Mouse (Mus musculus) megakaryocyte, embryonic 14.5 days (primary cell): ENCODE results near the gene Ublcp1. TPM values are rescaled to one million over a fixed set of nuclear protein-coding genes. Genes with fewer than 3 reads are reported as not detected.

ENCODE experiments used
- H3K27me3 ChIP-seq: replicated peaks from 2 replicates; pipeline ENCODE3; 2012; ENCODE audit warnings: inconsistent platforms
- H3K36me3 ChIP-seq: replicated peaks from 2 replicates; pipeline ENCODE3; 2012; ENCODE audit warnings: low read length, inconsistent platforms, mixed read lengths
- H3K4me1 ChIP-seq: 2 replicates; pipeline ENCODE4 v1.6.1; 2012; ENCODE audit warnings: inconsistent platforms
- H3K4me3 ChIP-seq: replicated peaks from 2 replicates; pipeline ENCODE3; 2012; ENCODE audit warnings: moderate library complexity, mild to moderate bottlenecking, inconsistent platforms
- H3K9me3 ChIP-seq: 2 replicates; pipeline ENCODE4 v1.6.1; 2012; ENCODE audit warnings: inconsistent platforms
- FLI1 ChIP-seq: IDR thresholded peaks from 2 replicates; pipeline ENCODE4 v1.6.1; 2012; ENCODE audit warnings: low read length, inconsistent platforms, mixed read lengths
- GATA1 ChIP-seq: IDR thresholded peaks from 3 replicates; pipeline ENCODE4 v1.6.1; 2012; ENCODE audit warnings: mixed read lengths, low read length, inconsistent platforms, borderline replicate concordance
- polyA plus RNA-seq: library from polyadenylated mRNA; stranded (reverse); fragments of >175 nt; gene quantifications from 2 replicates; pipeline ENCODE4 v1.2.3, GENCODE M21; 2012; ENCODE audit warnings: low replicate concordance; ENCODE audit not compliant: insufficient read depth

The Ublcp1 gene
- 0.36 TPM in 1 of 2 replicates, not detected in the other for polyA plus RNA-seq

DNA sequence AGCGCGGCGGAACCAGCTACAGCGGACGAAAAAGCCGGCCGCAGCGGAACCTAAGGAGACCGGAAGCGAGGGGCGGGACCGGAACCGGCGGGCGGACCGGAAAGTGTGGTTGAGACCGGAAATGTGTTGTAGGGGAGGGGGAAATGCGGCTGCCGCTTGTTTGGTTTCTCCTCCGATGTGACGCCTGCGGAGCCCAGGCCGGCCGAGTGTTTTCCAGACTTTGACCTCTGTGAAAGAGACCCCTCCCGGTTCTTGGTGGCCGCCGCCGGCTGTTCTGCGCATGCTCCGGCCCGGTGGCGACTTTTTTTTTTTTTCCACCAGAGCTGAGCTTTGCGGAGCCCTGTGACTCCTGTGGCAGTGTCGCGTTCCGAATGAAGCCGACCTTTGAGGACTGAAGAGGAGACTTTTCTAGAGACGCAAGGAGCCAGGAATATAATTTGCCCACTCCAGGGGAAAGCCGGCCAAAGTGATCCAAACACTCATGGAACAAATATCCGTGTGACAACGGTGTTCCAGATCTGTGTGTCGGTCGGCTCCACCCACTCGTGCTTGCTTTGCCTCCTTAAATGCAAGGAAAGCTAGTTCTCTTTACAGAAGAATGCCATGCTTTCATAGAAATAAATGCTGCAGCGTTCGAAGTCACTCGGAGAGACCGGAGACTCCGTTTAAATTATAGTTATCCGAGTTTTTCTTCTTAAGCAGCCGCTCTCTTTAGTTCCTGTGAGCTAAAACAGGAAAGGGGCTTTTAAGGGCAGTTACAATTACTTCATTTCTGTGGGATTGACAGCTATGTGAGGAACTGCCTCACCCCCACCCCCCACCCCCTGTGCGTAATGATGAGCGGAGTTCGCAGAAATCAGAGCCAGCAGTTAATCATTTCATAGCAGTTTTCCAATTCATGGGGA lies at the start of gene Ublcp1:
Ublcp1 (minus strand) TSS at position 67 of the 905 bp plus-strand sequence.
- Histone ChIP-seq H3K9me3 (no peaks in the 10 kb centered on the region), H3K4me1 (peaks cover 20% of the 10 kb centered on the region), H3K4me3 (peak within 1 kb of the TSS; percentile 95), H3K27me3 (peaks cover 9% of the 10 kb centered on the region), H3K36me3 (no peaks in the 10 kb centered on the region)
- TF ChIP-seq GATA1 (no peak), FLI1 (peak; percentile 96)

- peaks cover 37% of the 10 kb centered on the region for H3K4me1 ChIP-seq
- H3K27me3 ChIP-seq, result peaks cover 2% of the 10 kb centered on the region
- H3K4me3 ChIP-seq, result peak overlapping the region; percentile 99
- peaks cover 12% of the 10 kb centered on the region for H3K36me3 ChIP-seq
- TF ChIP-seq FLI1 (no peak), GATA1 (no peak)
- no peaks in the 10 kb centered on the region for H3K9me3 ChIP-seq
Measured at GRCm38 (mm10) chr11:44519096-44519949, 49.0 kb upstream of the Ublcp1 start.

DNA sequence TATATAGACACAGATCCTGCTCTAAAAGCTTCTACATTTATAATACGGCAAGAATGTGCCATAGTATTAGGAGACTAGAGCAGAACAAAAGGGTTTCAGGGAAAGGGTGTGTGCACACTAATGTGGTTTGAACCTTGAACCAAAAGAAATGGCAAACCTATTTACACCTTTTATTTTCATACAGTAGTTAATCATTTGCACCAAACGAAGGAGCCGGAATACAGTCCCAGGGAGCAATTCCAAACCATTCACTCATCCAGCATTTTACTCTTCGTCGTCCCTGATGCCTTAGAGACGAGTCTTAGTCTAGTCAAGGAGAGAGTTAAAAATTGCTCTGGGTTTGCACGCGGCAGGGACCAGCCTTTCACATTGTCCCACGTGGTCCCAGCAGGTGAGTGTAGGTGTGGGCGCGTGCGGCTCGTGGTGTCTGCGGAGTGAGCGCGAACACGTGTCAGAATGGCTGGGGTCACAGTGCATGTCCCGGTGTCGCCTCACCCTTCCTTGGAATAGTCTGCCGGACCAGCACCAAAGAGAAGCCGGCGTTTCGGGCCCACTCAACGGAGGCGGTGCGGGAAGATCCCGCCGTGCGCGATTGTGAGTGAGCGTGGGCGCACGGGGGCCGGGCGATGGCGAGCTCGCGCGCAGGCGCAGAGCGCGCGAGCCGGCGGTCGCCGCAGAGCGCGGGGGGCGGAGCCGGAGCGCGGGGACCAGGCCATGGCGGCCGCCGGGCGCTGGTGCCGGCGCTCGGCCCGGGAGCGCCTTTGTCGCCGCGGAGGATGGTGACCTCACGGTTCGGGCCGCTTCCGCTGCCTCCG lies 48.2 kb upstream of the Ublcp1 start, which contains the start of gene Rnf145:
Rnf145 (plus strand) TSS at position 684 of the 815 bp plus-strand sequence.
- Histone ChIP-seq H3K36me3 (peaks cover 6% of the 10 kb centered on the region), H3K4me1 (peaks cover 29% of the 10 kb centered on the region), H3K4me3 (peak within 1 kb of the TSS; percentile 99), H3K27me3 (peaks cover 2% of the 10 kb centered on the region), H3K9me3 (no peaks in the 10 kb centered on the region)
- TF ChIP-seq FLI1 (no peak), GATA1 (no peak)

- Histone ChIP-seq H3K4me3 (peak overlapping the region; percentile 99), H3K36me3 (peaks cover 2% of the 10 kb centered on the region), H3K27me3 (peaks cover 2% of the 10 kb centered on the region), H3K4me1 (peaks cover 23% of the 10 kb centered on the region), H3K9me3 (no peaks in the 10 kb centered on the region)
- TF ChIP-seq GATA1, result no peak
- TF ChIP-seq FLI1, result no peak
Measured at GRCm38 (mm10) chr11:44517561-44518280, 47.4 kb upstream of the Ublcp1 start.

DNA sequence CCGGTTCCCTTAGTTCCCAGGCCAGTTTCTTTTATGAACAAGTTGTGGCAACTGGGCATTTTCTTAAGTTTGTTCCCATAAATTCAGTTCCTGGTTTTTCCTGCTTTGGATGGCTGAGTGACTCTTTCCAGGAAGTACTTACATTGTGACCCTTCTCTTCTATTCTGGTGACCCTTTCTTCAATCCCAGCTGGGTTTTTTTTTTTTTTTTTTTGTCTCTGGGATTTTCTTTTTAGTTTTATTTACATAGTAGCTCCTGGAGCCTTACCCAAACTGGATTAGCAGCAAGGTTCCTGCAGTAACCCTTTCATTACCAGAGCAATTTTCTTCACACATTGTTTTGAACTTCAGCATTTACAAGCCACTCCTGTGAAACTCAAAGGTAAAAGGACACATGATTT lies 46.1 kb upstream of the Ublcp1 start:
- peaks cover 2% of the 10 kb centered on the region for H3K27me3 ChIP-seq

DNA sequence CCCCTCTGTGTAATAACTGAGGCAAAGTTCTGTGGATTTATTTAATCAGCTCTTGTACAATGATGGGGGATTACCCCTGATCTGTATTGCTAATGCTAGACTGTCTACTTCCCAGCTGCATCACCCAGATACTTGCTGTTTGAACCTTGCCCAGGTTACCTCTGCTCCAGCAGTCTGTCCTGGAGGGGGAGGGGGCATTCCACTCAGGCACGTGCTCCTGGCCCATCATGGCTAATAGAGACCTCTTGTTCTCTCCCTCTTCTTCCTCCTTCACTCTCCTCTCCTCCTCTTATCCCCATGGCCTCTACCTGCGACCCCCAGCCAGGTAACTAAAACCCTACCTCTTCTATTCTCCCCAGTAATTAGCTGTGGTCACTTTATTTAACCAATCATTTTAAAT lies 44.4 kb upstream of the Ublcp1 start:
- TF ChIP-seq GATA1, result no peak
- TF ChIP-seq FLI1, result no peak
- Histone ChIP-seq H3K4me1 (peaks cover 9% of the 10 kb centered on the region), H3K36me3 (no peaks in the 10 kb centered on the region), H3K4me3 (no peak overlapping the region), H3K9me3 (no peaks in the 10 kb centered on the region), H3K27me3 (peaks cover 2% of the 10 kb centered on the region)

More for the DNA sequence above, 46.1 kb upstream of the Ublcp1 start:
- H3K4me3 ChIP-seq, result no peak overlapping the region
- peaks cover 13% of the 10 kb centered on the region for H3K4me1 ChIP-seq
- no peaks in the 10 kb centered on the region for H3K36me3 ChIP-seq
- TF ChIP-seq GATA1 (no peak), FLI1 (no peak)
- no peaks in the 10 kb centered on the region for H3K9me3 ChIP-seq

- H3K4me3 ChIP-seq, result no peak overlapping the region
- H3K9me3 ChIP-seq, result no peaks in the 10 kb centered on the region
- H3K27me3 ChIP-seq, result peaks cover 2% of the 10 kb centered on the region
- H3K36me3 ChIP-seq, result no peaks in the 10 kb centered on the region
- TF ChIP-seq FLI1 (no peak), GATA1 (no peak)
- H3K4me1 ChIP-seq, result peaks cover 3% of the 10 kb centered on the region
Measured at GRCm38 (mm10) chr11:44513026-44513422, 42.7 kb upstream of the Ublcp1 start.

- no peak overlapping the region for H3K4me3 ChIP-seq
- no peaks in the 10 kb centered on the region for H3K4me1 ChIP-seq
- TF ChIP-seq FLI1 (no peak), GATA1 (no peak)
- H3K9me3 ChIP-seq, result no peaks in the 10 kb centered on the region
- no peaks in the 10 kb centered on the region for H3K36me3 ChIP-seq
- H3K27me3 ChIP-seq, result peaks cover 2% of the 10 kb centered on the region
Measured at GRCm38 (mm10) chr11:44512044-44513025, 42.0 kb upstream of the Ublcp1 start.
